Mouse (Mus musculus): ENCODE results near the gene Csrnp3. TPM values are rescaled to one million over a fixed set of nuclear protein-coding genes. Genes with fewer than 3 reads are reported as not detected.

Csrnp3 gene
- polyA plus RNA-seq, 1 experiment, result 0.01 TPM

- no peaks in the 10 kb centered on the region for H3K36me3 ChIP-seq (ENCODE audit: control insufficient read depth, insufficient read depth)
- no peaks in the 10 kb centered on the region for H3K79me2 ChIP-seq (ENCODE audit: control insufficient read depth, insufficient read depth)
- H3K4me2 ChIP-seq (ENCODE audit: low read depth), result no peak overlapping the region
- H3K27me3 ChIP-seq (ENCODE audit: control insufficient read depth, insufficient read depth, insufficient read length), result no peaks in the 10 kb centered on the region
- H3ac ChIP-seq (ENCODE audit: control insufficient read depth, insufficient read length), result no peak overlapping the region
- TF ChIP-seq TCF12 (IDR thresholded peaks at IDR 0.05; ENCODE audit: insufficient read depth, poor library complexity, severe bottlenecking) (no peak), CEBPB (IDR thresholded peaks at IDR 0.05; ENCODE audit: insufficient read depth, poor library complexity, severe bottlenecking) (no peak), USF1 (IDR thresholded peaks at IDR 0.05; ENCODE audit: low read depth) (no peak), MYOG (IDR thresholded peaks at IDR 0.05; ENCODE audit: control insufficient read depth in 1 of 3, insufficient read depth in 1 of 3, insufficient read length in 2 of 3, low read depth in 2 of 3) (no peak), POLR2AphosphoS2 (IDR thresholded peaks at IDR 0.05; ENCODE audit: insufficient read length, low read depth) (no peak), MAX (IDR thresholded peaks at IDR 0.05; ENCODE audit: low read depth) (no peak), SRF (IDR thresholded peaks at IDR 0.05; ENCODE audit: control insufficient read depth, insufficient read length, low read depth) (no peak), MYOD1 (IDR thresholded peaks at IDR 0.05; ENCODE audit: control insufficient read depth in 1 of 3, insufficient read length in 2 of 3, low read depth in 2 of 3) (no peak), REST (IDR thresholded peaks at IDR 0.05; ENCODE audit: insufficient read depth, insufficient read length) (no peak), E2F4 (IDR thresholded peaks at IDR 0.05; ENCODE audit: insufficient read depth) (no peak), TCF3 (IDR thresholded peaks at IDR 0.05; ENCODE audit: insufficient read length, low read depth) (no peak), POLR2A (IDR thresholded peaks at IDR 0.05; ENCODE audit: insufficient read length, low read depth) (no peak)
- H3K4me3 ChIP-seq, result no peak overlapping the region
These were observed 235.2 kb downstream of the Csrnp3 start for GRCm38 (mm10) chr2:66080731-66081130.

Other genes with a start within 250 kb of the Csrnp3 start
- 0.18 TPM for gene Scn2a, start 225.0 kb upstream of the Csrnp3 start, polyA plus RNA-seq (2012; fragmentation: generic; extraction: Trizol)

Measured in myocyte (in vitro differentiated cells).